ENCODE assay signal across 22 mouse cellular contexts in the genomic region with DNA sequence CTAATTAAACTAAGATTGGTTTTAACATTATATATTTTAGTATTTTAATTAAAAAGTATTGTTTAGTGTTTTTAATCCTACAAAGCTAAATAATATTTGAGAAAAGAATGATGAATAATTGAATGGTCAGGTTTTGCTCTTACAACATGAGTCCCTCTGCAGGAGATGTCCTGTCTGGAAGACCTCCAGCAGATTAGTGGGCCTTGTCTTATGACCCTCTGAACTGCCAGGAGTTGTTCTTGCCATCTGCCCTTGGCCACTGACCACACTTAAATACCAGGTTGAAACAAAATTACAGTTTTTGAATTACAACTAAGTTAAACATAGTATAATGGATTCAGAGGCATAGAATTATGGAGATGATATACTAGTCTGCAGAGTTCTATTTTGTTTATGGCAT.
DNase-seq lines count a peak whose midpoint lies in the region; ATAC-seq lines count a peak whose summit lies in the region.
"Had no signal": no experiment of that assay in that cellular context is flagged by ENCODE, and none has a peak within 500 bp of the region (broad histone marks: within the 10 kb centered on the region; RNA-seq: fewer than 3 reads in every experiment).

No protein-coding gene starts in this region.

- no peaks in the 10 kb centered on the region for H3K4me1 ChIP-seq in heart, embryonic 12.5 days (replicated peaks)
- H3K4me1 ChIP-seq: embryonic facial prominence, embryonic 10.5 days; embryonic facial prominence, embryonic 13.5 days; forebrain, embryonic 12.5 days; forebrain, embryonic 15.5 days; heart, embryonic 10.5 days; hindbrain, embryonic 12.5 days; hindbrain, embryonic 15.5 days had no signal

- H3K4me3 ChIP-seq in heart, embryonic 12.5 days = no peak overlapping the region
- H3K4me3 ChIP-seq: embryonic facial prominence, embryonic 10.5 days; embryonic facial prominence, embryonic 13.5 days; erythroblast, embryonic 14.5 days; forebrain, embryonic 12.5 days; forebrain, embryonic 15.5 days; heart, adult 2 months; heart, embryonic 10.5 days; hindbrain, embryonic 12.5 days; hindbrain, embryonic 15.5 days had no signal

- no peaks in the 10 kb centered on the region; the same call in 1 of the 2 replicates for H3K9me3 ChIP-seq in heart, embryonic 12.5 days (replicated peaks)
- H3K9me3 ChIP-seq: embryonic facial prominence, embryonic 10.5 days; embryonic facial prominence, embryonic 13.5 days; forebrain, embryonic 12.5 days; forebrain, embryonic 15.5 days; heart, embryonic 10.5 days; hindbrain, embryonic 12.5 days; hindbrain, embryonic 15.5 days had no signal

- no peak overlapping the region for H3K4me2 ChIP-seq in heart, embryonic 12.5 days
- H3K4me2 ChIP-seq: embryonic facial prominence, embryonic 13.5 days; forebrain, embryonic 12.5 days; forebrain, embryonic 15.5 days; hindbrain, embryonic 12.5 days; hindbrain, embryonic 15.5 days had no signal

- ATAC-seq in cerebellum, adult (ENCODE audit: insufficient number of reproducible peaks, low FRiP score, low TSS enrichment) = no peak
- no peak for ATAC-seq in heart, embryonic 12.5 days (ENCODE audit: insufficient number of reproducible peaks, low FRiP score)
- ATAC-seq: CD4-positive, CD25-positive, alpha-beta regulatory T cell, adult 4 months; forebrain, embryonic 15.5 days; intestine, postnatal 0 days had no signal

- H3K36me3 ChIP-seq in heart, embryonic 12.5 days = no peaks in the 10 kb centered on the region
- H3K36me3 ChIP-seq: embryonic facial prominence, embryonic 10.5 days; embryonic facial prominence, embryonic 13.5 days; forebrain, embryonic 12.5 days; forebrain, embryonic 15.5 days; heart, embryonic 10.5 days; hindbrain, embryonic 12.5 days; hindbrain, embryonic 15.5 days had no signal

- H3K27me3 ChIP-seq in heart, embryonic 12.5 days (replicated peaks) = no peaks in the 10 kb centered on the region
- H3K27me3 ChIP-seq: embryonic facial prominence, embryonic 13.5 days; forebrain, embryonic 12.5 days; forebrain, embryonic 15.5 days; hindbrain, embryonic 12.5 days; hindbrain, embryonic 15.5 days had no signal

- no peak overlapping the region for H3K27ac ChIP-seq in heart, embryonic 12.5 days (ENCODE audit: poor library complexity, severe bottlenecking)
- H3K27ac ChIP-seq: embryonic facial prominence, embryonic 10.5 days; embryonic facial prominence, embryonic 13.5 days; forebrain, embryonic 12.5 days; forebrain, embryonic 15.5 days; heart, adult 2 months; heart, embryonic 10.5 days; hindbrain, embryonic 12.5 days; hindbrain, embryonic 15.5 days had no signal

- DNase-seq in cerebellum, adult 9-10 months = peak; percentile 20
- DNase-seq in brain, adult 2 months (ENCODE audit: low read depth, low spot score) = peak; percentile 33
- DNase-seq in cerebellum, postnatal 10 days = peak; percentile 78 to 79
- peak; percentile 39 to 53 for DNase-seq in cerebellum, postnatal 36 days
- DNase-seq: adrenal gland, adult 2 months; adrenal gland, postnatal 14 days; embryo, embryonic 11 days; gastrocnemius, postnatal 25 days; heart, adult 2 months; kidney, adult 2 months had no signal

- H3K9ac ChIP-seq in heart, embryonic 12.5 days = no peak overlapping the region
- H3K9ac ChIP-seq: embryonic facial prominence, embryonic 13.5 days; forebrain, embryonic 12.5 days; forebrain, embryonic 15.5 days; hindbrain, embryonic 12.5 days; hindbrain, embryonic 15.5 days had no signal

Comparison
In these comparisons a context has a peak if more than half of its experiments do, and no peak if none do; other contexts are left out.
1. DNase-seq: peak in every context shown above with its lines; median percentile 78 in cerebellum, postnatal 10 days; 46 in cerebellum, postnatal 36 days; 33 in brain, adult 2 months; 20 in cerebellum, adult 9-10 months.